Mouse (Mus musculus) bone marrow macrophage, adult 2 months (primary cell): ENCODE measurements around the gene Gltp. TPM values are rescaled to one million over a fixed set of nuclear protein-coding genes. Genes with fewer than 3 reads are reported as not detected.

Experiments
- H3K27ac ChIP-seq: 2 replicates; pipeline ENCODE4 v1.5.1; 2012; ENCODE audit warnings: low read depth, low read length; ENCODE audit not compliant: insufficient read depth
- H3K4me1 ChIP-seq: 2 replicates; pipeline ENCODE4 v1.6.1; 2012; ENCODE audit warnings: low read length; ENCODE audit not compliant: control insufficient read depth, insufficient read depth
- H3K4me3 ChIP-seq: 2 replicates; pipeline ENCODE4 v1.5.1; 2012; ENCODE audit warnings: mild to moderate bottlenecking, low read length, moderate library complexity; ENCODE audit not compliant: insufficient read depth
- CTCF ChIP-seq: IDR thresholded peaks from 2 replicates; pipeline ENCODE4 v1.5.1; 2012; ENCODE audit warnings: low read depth, mild to moderate bottlenecking, low read length, moderate library complexity
- POLR2A ChIP-seq: IDR thresholded peaks from 2 replicates; pipeline ENCODE4 v1.6.1; 2012; ENCODE audit warnings: mild to moderate bottlenecking, low read depth, low read length, borderline replicate concordance
- polyA plus RNA-seq: library from polyadenylated mRNA; stranded (reverse); fragments of >200 nt; gene quantifications from 2 replicates; pipeline ENCODE4 v1.2.4, GENCODE M21; 2012; ENCODE audit not compliant: missing spikeins, insufficient read depth, insufficient read length

Gltp gene
- polyA plus RNA-seq, 1 experiment: 371 TPM

DNA sequence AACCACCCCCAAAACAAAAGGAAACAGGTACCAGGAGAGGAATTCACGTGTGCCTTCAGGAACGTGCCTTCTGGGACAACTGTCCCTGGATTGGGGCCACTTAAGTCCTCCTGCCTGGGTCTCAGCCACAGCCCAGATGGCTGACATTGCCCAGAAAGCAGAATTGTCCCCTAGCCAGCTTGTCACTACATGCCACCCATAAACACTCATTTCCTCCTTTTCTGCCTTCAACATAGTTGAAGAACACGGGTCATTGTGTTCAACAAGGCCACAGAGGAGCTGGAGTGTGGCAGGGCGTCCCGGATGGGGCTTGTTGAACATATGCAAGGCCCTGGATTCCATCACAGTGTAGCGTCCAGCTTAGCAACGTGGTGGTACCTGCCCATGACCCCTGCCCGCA is 9.1 kb downstream of the Gltp start:
- H3K27ac ChIP-seq: no peak overlapping the region
- peaks cover 32% of the 10 kb centered on the region for H3K4me1 ChIP-seq
- TF ChIP-seq POLR2A (no peak), CTCF (no peak)
- H3K4me3 ChIP-seq: no peak overlapping the region

DNA sequence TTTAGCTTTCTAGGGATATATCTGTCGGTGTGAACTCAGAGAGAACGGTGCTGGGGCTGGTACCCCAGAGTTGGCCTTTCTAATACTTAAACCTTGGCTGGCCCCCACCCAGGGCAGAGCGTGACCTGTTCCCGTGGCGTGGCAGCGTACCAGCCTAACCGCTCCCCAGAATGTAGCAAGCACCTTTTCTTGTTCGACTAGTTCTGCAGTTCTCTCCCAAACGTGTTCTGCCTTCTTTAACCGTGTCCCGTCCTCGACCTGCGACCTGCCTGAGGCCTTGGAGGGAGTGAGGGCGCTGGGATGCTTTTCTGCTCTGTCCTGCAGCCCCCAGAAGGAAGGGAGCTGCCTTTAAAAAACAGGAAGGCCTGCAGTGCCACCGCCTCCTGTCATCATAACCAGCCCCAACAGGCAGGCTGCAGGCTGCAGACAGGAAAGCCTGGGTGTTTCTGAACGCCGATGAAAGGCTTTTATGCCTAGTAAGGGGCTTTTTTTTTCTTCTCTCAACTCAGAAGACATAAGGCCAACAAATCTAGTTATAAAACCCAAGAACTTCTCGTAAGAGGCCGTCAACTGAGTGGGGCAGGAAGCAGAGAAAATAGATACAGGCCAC is 10.0 kb downstream of the Gltp start:
- no peak overlapping the region for H3K27ac ChIP-seq
- no peak overlapping the region for H3K4me3 ChIP-seq
- H3K4me1 ChIP-seq: peaks cover 27% of the 10 kb centered on the region
- TF ChIP-seq POLR2A (no peak), CTCF (no peak)

GRCm38 (mm10) chr5:114679841-114680591 is 10.8 kb downstream of the Gltp start:
- peaks cover 21% of the 10 kb centered on the region for H3K4me1 ChIP-seq
- TF ChIP-seq POLR2A: no peak
- no peak for TF ChIP-seq CTCF
- no peak overlapping the region for H3K4me3 ChIP-seq
- H3K27ac ChIP-seq: no peak overlapping the region

DNA sequence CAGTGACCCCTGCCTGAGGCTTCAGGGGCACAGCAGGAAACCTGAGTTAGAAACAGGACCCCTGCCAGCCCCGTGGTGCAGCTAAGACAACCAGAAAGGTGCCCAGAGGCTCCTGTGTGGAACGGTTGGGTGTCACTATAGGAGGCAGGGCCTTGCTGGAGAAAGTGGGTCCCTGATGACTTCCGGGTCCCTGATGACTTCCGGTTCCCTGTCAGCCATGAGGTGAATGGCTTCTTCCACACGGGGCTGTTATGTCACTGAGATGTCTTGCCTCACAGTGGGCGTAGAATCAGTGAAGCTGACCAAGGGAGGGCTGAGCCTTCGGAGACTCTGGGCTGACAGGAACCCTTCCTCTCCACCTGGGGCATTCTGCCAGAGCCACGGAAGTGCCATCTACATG is 16.2 kb downstream of the Gltp start:
- Histone ChIP-seq H3K27ac (no peak overlapping the region), H3K4me1 (no peaks in the 10 kb centered on the region), H3K4me3 (no peak overlapping the region)
- TF ChIP-seq CTCF (no peak), POLR2A (no peak)

GRCm38 (mm10) chr5:114673114-114673513 is 17.7 kb downstream of the Gltp start:
- TF ChIP-seq CTCF: no peak
- TF ChIP-seq POLR2A: no peak
- no peak overlapping the region for H3K27ac ChIP-seq
- H3K4me1 ChIP-seq: no peaks in the 10 kb centered on the region
- H3K4me3 ChIP-seq: no peak overlapping the region

DNA sequence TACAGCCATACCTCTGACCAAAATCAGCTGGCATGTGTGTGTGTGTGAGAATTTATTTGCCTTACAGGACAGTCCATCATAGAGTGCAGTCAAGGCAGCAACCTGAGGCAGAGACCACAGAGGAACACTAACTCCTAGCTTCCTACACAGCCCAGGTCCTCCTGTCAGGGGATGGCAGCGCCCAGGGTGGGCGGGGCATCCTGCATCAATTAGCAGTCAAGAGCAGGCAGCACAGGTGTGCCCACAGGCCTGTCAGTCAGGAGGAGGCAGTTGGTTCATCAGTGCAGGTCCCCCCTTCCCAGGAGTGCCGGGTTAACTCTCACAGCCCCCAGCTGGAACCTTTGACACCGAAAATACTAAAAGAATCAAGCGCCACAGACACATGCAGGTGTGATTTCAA is 21.8 kb downstream of the Gltp start:
- peaks cover 5% of the 10 kb centered on the region for H3K4me1 ChIP-seq
- H3K4me3 ChIP-seq: no peak overlapping the region
- no peak overlapping the region for H3K27ac ChIP-seq
- no peak for TF ChIP-seq POLR2A
- no peak for TF ChIP-seq CTCF

GRCm38 (mm10) chr5:114667228-114667856 is 23.4 kb downstream of the Gltp start:
- H3K4me3 ChIP-seq: peak overlapping the region; percentile 48
- peak overlapping the region; percentile 65 for H3K27ac ChIP-seq
- H3K4me1 ChIP-seq: peaks cover 5% of the 10 kb centered on the region
- TF ChIP-seq CTCF: peak; percentile 98
- TF ChIP-seq POLR2A: no peak

DNA sequence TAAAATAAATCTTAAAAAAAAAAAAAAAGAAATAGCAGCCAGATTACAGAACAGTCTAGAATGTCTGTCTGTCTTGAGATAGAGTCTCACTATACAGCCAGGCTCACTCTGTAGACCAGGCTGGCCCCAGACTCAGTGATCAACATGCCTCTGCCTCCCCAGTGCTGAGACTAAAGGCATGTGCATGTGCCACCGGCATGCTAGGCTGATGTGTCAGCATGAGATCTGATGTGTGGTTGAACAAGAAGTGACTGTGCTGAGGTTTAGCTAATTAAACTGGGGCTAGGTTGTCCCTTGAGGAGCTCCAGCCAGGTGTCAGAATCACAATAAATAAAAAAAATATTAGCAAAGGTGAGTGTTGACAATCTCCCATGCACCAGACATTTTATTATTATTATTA is 24.1 kb downstream of the Gltp start:
- Histone ChIP-seq H3K27ac (peak overlapping the region; percentile 65; the same call in 1 of the 2 replicates), H3K4me1 (peaks cover 6% of the 10 kb centered on the region), H3K4me3 (no peak overlapping the region)
- TF ChIP-seq CTCF: no peak
- no peak for TF ChIP-seq POLR2A

DNA sequence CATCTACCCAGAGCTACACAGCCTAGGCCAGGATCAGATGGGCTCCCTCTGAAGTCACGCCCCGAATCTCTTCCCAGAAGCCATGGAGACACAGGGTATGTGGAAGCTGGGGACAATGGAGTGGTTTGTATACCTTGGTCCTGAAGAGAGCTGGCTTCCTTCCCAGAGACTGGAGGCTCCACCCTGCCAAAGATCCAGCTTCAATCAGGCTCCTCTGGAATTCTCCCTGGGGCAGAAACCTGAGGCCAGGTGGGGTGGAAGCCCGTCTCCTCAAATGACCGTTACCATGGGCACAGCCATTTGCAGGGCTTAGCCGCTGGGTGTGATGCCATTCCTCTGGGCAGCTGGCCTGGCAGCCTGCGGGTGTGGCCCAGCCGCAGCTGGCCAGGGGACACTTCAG is 26.0 kb downstream of the Gltp start:
- H3K4me1 ChIP-seq: peaks cover 20% of the 10 kb centered on the region
- TF ChIP-seq POLR2A (no peak), CTCF (no peak)

GRCm38 (mm10) chr5:114664139-114664538 is 26.6 kb downstream of the Gltp start:
- H3K4me3 ChIP-seq: no peak overlapping the region
- no peak for TF ChIP-seq POLR2A
- no peak for TF ChIP-seq CTCF
- H3K4me1 ChIP-seq: peaks cover 20% of the 10 kb centered on the region
- H3K27ac ChIP-seq: no peak overlapping the region

More for the DNA sequence above, 26.0 kb downstream of the Gltp start:
- H3K4me3 ChIP-seq: no peak overlapping the region
- H3K27ac ChIP-seq: no peak overlapping the region
